Mouse (Mus musculus): Measurements from ENCODE around the gene Twist1. TPM values are rescaled to one million over a fixed set of nuclear protein-coding genes. Genes with fewer than 3 reads are reported as not detected.
A peak's percentile ranks its signal among the peaks of the same experiment; 100 is the strongest.

Gene Twist1
- 9.7 and 10.0 TPM in 2 replicates for polyA plus RNA-seq (2012; rRNA removed)

DNA sequence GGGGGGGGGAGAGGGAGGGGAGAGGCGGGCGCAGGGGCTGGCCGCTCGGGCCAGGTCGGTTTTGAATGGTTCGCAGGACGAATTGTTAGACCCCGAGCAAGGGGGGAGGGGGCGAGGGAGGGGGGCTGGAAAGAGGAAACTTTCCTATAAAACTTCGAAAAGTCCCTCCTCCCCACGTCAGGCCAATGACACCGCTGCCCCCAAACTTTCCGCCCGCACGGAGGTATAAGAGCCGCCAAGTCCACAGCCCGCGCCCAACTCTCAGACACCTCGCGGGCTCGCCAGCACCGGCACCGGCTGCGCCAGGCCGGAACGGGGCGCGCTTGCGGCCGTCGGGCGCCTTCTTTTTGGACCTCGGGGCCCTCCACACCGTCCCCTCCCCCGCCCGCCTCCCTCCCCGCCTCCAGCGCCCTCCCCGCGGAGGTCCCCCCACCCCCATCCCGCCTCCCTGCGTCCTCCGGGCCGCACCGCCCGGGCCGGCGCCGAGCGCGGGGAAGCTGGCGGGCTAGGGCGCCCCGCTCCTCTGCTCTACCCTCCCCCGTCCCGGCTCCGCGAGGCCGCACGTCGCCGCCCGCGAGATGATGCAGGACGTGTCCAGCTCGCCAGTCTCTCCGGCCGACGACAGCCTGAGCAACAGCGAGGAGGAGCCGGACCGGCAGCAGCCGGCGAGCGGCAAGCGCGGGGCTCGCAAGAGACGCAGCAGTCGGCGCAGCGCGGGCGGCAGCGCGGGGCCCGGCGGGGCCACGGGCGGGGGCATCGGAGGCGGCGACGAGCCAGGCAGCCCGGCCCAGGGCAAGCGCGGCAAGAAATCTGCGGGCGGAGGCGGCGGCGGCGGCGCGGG lies at the start of gene Twist1:
Twist1 (plus strand) TSS at position 272 of the 841 bp plus-strand sequence.
- peak; percentile 55 for DNase-seq (ENCODE audit: low spot score)

DNA sequence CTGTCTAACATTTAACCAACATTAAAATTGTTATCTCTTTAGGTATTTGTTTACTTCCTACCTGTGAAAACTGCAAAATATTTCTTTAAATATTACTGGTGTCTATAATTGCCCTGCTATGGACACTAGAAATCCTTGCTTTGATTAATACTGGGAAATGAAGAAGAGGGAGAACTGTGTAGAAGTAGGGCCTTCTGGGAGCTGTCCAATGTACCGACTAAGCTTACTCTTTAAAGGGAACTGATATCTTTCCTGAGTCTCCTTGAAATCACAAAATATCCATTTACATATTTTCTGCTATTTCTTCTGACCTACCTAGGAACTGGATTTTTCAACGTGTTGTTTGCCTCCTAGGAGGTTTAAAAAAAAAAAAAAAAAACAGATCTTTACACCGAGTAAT lies 30.7 kb upstream of the Twist1 start:
- no peak for DNase-seq (ENCODE audit: low spot score)

DNA sequence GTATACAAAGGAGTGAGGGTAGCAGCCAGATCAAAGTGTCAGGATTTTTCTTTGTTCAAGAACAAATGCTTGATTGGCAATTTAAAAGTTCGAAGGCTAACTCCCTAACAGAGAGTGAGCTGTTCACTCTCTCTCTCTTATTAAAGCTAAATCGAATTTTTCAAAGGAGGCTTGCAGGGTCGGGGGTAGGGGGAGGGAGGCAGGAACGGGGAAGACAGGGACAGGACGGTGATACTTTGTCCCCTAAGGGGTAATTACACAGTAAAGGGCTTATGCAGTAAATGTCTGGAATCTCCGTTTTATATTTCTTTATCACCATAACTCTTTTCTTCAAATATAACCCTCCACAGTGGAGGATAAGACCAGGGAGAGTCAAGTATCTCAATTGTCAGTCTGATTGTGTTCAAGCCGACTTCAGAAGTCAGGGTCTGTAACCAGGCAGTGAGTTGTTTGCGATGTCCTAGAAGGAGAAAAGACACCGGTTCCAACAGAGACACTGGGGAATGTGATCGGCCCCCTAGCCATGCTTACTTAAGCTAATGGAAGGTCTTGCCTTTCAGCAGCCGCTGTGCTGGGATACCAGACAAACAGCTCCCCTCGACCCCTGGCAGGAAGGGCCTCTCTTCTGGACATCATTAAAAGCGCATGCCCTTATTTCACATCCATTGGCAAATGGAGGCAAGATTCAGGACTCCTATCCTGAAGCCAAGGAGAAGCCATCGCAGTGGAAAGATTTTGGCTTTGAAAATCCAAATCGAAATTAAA lies 30.0 kb upstream of the Twist1 start:
- no peak for DNase-seq (ENCODE audit: low spot score)

DNA sequence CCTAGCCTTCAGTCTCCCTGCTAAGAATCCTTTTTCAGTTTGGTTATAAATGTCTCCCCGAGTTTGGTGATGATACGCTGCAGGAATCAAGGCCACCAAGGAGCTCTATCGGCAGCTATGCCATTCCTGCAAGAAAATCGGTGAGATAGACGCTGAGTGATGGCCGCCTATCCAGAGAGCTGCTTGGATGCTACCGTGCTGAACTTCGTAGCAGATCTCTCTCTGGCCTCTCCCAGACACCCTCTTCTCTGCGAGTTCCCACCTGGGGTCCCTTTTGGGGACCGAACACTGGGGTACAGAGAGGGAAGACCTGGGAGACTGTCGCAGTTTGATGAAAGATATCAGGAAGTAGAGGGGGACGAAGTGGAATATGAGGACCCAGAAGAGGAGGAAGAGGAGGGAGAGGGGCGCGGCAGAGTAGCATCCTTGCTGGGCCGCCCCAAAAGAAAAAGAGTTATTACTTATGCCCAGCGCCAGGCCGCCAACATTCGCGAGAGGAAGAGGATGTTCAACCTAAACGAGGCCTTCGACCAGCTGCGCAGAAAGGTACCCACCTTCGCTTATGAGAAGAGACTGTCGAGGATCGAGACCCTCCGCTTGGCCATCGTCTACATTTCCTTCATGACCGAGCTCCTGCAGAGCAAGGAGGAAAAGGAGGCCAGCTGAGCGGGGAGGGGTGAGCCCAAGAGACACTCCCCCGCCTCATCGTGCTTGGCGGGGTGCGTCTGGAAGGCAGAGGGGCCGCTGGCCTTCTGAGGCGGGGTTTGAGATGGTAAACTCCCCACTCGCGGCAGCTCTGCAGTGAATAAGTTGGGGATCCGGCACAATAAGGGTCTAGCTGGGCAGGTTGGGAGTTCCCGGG lies 28.9 kb upstream of the Twist1 start, which contains the start of gene Ferd3l:
Ferd3l (plus strand) TSS at position 95 of the 862 bp plus-strand sequence.
- DNase-seq (ENCODE audit: low spot score): no peak

DNA sequence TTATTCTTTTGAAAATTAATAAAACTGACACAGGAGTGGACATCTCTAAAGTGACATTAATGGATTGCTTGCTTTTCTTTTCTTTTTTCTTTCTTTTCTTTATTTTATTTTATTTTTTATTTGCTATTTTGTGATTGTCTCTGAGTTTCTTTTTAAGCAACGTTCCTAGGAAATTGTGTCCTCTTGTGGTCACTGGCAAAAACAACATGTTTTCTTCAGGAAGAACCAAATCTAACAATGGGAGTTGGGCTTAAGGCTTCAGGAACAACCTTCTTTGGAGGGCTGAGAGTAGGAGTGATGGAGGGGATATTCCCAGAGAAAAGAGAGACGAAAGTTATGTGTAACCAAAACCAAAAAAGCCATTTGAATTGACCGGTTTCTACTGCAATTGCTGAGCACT lies 4.6 kb upstream of the Twist1 start:
- DNase-seq (ENCODE audit: low spot score): no peak

DNA sequence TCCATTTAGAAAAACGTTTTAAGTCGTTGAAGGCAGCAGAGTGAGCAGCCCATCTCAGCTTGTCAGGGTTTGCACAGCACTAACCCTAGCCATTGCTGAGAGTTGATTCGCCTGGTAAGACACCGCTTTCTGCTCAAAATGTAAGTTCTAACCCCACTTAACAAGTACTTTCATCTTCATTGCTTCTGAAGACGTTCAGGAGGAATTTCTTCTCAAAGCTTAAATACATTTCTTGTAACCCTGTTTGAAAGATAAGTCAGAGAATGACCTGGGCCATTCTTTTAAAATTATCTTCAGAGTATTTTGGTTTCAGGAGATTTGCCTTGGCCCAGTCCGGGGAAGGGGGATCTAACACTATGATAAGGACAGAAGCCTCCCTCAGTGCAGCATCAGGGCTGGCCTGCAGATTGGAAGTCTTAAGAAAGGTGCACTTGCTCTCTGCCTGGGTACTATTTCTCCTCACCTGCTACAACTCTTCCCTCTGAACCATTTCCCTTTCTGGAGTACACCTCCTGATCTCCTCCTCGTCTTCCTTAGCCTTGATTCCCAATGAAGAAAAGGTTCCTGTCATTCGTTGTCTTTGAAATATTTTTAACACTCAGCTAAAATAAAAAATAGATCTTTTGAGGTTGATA lies 2.4 kb upstream of the Twist1 start:
- no peak for DNase-seq (ENCODE audit: low spot score)

DNA sequence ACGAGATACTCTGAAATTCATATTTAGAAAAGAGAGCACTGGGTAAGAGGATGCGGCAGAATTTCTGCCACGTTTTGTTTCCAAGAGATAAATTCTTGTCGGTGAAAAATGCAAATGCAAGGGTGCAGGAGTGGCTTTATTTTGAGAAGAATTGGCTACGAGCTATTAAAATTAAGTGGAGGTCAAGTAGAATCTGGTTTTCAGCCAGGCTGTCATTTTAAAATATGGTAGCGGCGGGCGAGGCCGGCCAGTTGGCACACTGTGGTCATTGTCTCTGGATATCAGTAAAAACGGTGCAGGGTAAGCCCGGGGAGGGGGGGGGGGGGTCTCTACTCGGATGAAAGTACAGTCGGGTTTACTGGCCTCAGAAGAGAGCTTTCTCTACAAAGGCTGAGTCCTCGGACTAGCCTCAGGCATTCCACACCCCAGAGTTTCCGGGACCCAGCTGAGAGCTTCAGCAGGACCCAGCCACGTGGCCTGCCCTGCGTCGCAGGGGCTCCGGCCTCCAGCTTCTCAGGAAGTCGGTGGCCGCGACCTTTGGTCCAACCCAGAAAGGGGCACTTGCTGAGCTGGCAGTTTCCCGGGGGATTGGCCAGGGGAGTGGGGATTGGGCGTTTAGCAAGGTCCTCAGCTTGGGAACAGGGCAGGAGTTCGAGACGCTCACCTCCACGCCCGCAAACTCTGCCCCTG lies 1.7 kb upstream of the Twist1 start:
- no peak for DNase-seq (ENCODE audit: low spot score)

DNA sequence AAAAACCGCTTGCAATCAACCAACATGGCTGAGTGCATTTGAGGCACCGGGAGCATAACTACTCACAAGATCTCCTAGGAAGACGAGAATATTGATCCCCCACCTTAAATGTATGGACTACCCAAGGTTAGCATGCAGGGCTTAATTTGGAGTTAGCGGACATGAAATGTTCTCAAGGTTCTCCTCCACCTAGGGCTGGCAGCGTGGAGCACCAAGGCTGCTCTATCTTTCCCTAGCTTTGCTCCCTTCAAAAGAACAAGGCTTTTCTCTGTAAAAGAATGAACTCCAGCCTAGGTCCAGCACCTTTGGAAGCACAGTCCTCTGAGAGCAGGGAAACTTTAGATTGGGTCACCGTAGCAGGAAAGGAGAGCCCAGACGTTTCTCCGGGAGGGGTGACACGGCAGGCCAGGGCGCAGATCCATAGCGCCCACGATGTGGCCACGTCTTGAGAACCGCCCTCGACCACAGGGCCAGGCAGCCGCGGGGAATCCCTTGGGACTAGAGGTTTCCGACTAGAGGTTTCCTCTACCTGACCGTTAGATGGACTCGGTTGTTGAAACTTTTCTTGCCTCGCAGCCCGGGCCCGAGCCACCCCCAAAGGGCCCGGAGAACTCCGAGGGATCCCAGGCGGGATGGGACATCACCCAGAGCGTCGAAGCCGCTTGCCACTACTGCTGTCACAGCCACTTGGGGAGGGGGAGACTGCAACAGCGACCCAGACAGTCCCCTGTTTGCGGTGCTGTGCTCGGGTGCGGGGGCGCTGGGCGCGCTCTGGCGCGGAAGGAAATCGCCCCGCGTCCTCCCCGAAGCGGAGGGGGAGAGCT lies 683 bp upstream of the Twist1 start:
- DNase-seq (ENCODE audit: low spot score): peak; percentile 28

DNA sequence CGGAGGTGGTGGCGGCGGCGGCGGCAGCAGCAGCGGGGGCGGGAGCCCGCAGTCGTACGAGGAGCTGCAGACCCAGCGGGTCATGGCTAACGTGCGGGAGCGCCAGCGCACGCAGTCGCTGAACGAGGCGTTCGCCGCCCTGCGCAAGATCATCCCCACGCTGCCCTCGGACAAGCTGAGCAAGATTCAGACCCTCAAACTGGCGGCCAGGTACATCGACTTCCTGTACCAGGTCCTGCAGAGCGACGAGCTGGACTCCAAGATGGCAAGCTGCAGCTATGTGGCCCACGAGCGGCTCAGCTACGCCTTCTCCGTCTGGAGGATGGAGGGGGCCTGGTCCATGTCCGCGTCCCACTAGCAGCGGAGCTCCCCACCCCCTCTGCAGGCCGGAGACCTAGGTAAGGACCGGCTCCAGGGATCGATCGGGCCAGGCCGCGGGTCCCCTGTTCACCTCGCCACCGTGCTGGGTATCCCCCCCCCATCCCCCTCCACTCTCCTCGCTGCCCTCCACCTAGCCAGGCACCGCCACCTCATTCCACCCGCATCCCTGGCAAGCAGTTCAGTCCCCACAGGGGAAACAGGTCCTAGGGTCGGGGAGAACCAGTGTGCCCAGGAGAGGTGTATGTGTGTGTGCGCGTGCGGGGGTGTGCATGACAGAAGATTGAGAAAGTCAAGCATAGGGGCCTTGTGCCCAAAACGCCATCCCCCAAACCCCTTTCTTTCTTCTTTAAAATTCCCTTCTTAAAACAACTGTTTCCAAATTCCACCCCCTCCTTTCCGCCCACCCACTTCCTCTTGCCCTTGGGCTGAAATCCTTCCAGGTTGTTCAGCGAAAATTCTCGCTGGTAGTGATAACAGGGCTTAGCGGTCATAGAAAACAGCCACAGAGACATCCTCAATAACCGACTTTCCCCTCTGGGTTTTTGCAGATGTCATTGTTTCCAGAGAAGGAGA lies 1.0 kb downstream of the Twist1 start:
- DNase-seq (ENCODE audit: low spot score): peak; percentile 31

DNA sequence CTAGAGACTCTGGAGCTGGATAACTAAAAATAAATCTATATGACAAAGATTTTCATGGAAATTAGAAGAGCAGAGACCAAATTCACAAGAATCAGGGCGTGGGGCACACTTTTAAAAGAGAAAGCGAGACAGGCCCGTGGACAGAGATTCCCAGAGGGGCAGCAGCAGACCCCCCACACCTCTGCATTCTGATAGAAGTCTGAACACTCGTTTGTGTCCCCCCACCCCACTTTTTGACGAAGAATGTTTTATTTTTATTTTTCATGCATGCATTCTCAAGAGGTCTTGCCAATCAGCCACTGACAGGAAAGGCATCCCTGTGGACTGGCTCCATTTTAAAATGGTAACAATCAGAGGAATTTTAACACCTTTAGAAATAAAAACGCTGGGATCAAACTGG lies 1.7 kb downstream of the Twist1 start:
- DNase-seq (ENCODE audit: low spot score): no peak

DNA sequence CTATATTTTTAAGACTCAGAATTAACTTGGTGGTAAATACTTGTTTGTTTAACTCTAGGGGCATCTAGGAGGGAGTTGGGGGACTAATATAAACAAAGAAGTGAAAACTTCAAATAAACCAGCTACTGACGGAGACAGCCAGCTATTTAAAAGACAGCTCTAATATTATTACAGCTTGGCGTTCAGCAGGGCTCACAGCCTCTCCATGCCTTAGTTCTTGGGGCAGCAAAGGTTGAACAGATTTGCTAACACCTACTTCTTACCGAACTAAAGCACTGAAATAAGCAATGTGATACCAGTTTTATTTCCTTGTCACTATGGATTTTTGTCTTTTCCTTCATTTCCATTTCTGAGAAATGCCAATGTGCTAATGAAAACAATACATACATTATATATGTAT lies 2.4 kb downstream of the Twist1 start:
- DNase-seq (ENCODE audit: low spot score): no peak

DNA sequence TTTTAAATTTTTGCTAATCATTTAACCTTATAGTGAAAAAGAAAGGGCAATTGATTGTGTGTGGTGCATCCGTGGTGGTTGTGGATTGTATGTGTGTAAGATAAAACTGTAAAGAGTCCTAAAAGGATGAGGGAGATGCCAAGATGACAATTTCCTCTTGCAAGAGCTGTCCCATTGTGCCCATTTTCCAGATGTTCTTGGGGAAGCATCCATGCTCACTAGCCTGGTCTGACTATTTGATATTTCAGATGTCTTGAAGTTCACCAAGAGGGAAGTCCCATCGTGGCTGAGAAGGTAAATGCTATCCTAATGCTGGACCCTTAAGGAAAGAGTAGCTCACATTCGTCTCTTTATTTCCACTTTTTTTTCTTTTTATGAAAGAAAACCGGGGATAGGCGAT lies 3.5 kb downstream of the Twist1 start:
- DNase-seq (ENCODE audit: low spot score): no peak

DNA sequence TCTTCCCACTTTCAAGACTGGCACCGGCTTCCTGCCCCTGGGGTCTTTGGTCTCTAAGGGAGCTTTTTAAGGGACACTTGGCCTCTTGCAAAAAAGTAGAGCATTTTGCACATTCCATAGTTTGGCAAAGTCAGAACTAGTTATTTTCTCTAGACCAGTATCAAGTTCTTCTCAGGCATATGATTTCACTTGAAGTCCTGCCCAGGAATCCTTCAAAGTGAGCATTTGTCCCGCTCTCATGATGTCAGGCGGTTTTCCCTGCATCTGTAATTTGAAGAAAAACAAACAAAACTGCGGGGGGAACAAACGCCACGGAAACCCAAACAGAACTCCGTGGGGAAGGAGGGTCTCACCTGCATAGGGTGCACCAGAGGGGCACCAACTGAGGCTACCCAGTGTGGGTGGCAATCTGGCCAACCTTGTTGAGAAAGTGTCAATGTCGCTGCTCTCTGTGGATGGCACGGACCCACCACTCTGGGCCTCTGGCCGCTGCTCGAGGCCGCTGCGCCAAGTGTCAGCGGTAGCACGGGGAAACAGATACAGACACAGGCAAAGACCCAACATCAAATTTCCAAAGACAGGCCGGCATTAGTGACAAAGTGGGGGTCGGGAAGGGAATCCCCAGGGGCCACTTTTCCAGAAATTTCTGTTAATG lies 4.8 kb downstream of the Twist1 start:
- DNase-seq (ENCODE audit: low spot score): no peak

DNA sequence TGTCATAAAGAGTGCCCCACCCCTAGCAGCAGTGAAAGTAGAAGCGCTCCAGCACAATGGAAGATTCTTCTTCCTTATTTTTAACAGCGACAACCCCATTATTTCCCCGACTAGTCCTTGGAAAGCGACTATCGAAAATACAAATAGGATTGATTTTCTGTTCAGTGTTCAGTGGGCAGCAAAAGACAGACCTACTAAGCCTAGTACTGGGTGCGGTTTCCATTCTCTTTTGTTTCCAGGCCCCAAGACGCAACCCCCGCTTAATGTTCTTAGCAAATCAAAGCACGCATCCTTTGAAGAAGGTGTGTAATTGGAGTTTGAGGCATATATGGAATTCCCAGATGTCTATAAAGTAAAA lies 5.3 kb downstream of the Twist1 start:
- DNase-seq (ENCODE audit: low spot score): no peak

DNA sequence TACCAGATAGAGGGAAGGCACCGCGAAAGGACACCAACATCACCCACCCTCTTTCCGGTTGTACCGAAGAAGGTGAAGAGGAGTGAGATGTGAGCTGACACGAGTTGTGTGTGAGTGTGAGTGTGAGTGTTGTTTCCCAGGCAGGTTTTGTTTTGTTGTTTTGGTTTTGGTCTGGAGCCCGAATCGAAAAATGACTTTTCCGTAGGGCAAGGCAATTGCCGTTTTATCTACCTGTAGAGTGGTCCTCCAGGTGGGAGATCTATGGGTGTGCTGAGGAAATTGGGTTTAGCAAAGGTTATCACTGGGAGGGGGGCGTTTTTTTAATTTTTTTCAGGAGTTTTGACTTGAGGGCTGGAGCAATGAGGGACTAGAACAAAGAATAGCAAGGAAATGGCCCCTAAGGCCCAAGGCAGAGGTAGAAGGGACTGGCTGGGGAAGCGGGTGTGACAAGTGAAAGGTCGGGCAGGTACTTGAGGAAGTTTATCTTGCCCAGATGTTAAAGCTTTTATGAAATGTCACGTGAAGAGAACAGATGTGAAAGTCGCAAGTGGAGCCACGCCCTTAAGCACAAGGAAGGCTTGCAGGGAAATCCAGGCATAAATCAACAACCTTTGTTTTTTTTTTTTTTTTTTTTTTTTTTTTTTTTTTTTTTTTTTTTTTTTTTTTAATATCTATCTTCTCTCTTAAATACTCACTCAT lies 6.3 kb downstream of the Twist1 start:
- DNase-seq (ENCODE audit: low spot score): no peak

DNA sequence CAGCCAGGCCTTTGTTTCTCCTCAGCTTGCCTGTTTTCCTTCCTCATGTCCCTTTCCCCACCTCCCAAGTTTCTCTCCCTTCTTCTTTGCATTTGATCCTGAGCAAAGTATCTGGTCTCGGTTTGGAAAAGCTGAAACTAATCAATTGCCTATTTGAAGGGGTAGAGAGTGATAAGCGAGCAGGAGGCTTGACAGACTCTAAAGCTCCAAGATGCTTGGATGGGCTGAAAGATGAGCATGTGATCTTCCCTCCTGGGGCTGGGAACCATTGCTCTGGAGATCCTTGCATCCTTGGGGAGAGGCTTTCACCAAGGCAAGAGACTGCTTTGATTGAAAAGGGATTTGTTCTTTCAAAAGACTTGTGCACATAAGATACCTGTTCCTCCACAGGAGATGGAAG lies 7.0 kb downstream of the Twist1 start:
- DNase-seq (ENCODE audit: low spot score): no peak

DNA sequence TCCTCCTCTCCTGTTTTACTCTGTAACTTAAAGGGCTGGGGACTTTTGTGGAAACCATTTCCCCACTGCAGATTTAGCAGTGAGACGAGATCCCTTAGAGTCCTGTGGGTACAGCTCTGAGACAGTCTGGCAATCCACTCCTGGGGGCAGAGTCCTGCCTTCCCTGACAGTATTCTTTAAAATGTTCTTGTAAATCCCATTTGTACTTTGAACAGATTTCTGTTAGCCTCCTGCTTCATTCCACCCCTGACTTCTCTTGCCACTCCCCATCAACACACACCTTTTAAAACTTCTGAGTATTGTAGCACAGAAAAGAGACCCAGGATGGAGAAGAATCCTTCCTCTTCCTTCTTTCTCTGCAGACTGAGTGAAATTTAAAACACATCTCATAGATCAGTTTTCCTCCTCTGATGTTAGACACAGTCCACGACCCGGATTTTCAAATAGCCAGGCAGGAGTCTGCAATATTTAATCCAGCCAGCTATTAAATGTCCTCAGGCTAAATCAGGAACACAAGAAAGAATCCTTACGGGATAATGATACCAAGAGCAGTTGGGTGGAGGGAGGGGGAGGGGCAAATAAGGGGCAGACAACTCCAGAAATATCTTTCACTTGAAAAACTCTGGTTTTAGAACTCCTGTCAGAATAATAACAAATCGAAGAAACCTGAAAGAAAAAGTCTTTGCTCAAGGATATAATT lies 8.3 kb downstream of the Twist1 start:
- DNase-seq (ENCODE audit: low spot score): no peak

Measured in urinary bladder, adult 2 months (tissue).